Mouse (Mus musculus) brain, embryonic 14.5 days (tissue): ENCODE measurements at regions not wholly inside any gene's neighbourhood (a gene's known extent, or its start where the extent isn't known, plus 50 kb on each side); places are given as distances from the start of the nearest gene placed in this dataset.

Experiments used
- CTCF ChIP-seq: fragments of 200-500 bp; IDR thresholded peaks from 2 replicates; pipeline ENCODE4 v1.5.1; 2012; ENCODE audit warnings: inconsistent platforms, mild to moderate bottlenecking, moderate library complexity, borderline replicate concordance; ENCODE audit not compliant: insufficient read depth, insufficient read length; ENCODE audit errors: extremely low read depth
- POLR2A ChIP-seq: fragments of 200-500 bp; IDR thresholded peaks from 2 replicates; pipeline ENCODE4 v1.6.1; 2012; ENCODE audit warnings: mild to moderate bottlenecking, inconsistent platforms, borderline replicate concordance; ENCODE audit not compliant: poor library complexity, insufficient read depth, insufficient read length, severe bottlenecking; ENCODE audit errors: extremely low read depth

DNA sequence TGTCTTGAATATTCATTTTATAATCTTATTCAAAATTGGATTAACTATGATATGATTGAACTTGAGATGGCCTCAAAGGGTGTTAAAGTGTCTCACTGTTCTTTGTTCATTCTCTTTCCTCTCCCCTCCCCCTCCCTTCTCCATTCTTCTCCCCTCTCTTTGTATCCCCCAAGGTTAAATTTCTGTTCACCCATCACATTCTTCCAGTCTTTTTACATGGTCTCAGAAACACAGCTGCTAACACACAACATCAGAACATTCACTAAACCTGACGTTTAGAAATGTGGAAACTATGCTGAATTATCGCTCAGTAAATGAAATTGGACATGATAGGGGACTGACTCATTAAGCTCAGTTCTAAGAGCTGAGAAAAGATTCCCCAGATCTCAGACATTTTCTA is 60.6 kb upstream of the Nabp1 start:
- TF ChIP-seq CTCF, result no peak
- no peak for TF ChIP-seq POLR2A
